Mouse (Mus musculus): ENCODE measurements at regions not wholly inside any gene's neighbourhood (a gene's known extent, or its start where the extent isn't known, plus 50 kb on each side); places are given as distances from the start of the nearest gene placed in this dataset.

DNA sequence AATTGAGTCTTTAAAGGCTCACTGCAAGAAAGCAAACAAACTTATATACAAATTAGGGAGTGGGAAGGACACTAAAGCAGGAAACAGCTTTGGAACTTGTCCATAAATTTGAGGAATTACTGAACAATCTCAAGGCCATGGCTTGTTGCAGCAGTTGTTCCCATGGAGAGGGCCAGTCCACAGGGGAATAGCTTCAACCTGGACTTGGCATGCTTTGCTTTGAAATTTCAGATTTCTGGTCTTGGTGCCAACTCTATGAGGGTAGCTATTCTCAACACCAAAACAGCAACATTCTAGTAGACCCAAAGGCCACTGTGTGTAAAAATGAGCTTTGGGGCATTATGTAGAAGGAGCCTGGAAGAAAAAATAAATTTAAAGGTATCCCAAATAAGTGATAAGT lies 442.0 kb downstream of the Nr2f2 start:
- no peak for TF ChIP-seq GATA4 (IDR thresholded peaks at IDR 0.05; ENCODE audit: insufficient replicate concordance, low read length)

DNA sequence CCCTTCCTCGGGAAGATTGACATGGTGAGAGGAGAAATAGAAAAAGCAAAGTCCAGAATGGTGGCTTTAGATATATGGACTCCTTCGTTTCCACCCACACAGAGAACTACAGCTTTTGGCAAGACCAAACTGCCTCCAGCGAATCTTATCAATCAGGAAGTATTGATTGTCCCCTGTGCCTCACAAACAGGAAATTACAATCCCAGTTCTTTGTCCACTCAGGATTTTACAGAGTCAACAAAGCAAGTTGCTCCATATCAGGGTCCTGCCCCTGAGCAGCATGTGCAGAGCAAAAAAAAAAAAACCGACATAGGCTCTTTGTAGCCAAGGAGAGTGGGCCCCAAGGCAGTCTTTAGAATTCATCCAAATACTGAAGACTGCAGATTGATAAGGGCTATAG lies 454.8 kb downstream of the Nr2f2 start:
- peak; percentile 92 for TF ChIP-seq GATA4 (IDR thresholded peaks at IDR 0.05; ENCODE audit: insufficient replicate concordance, low read length)

DNA sequence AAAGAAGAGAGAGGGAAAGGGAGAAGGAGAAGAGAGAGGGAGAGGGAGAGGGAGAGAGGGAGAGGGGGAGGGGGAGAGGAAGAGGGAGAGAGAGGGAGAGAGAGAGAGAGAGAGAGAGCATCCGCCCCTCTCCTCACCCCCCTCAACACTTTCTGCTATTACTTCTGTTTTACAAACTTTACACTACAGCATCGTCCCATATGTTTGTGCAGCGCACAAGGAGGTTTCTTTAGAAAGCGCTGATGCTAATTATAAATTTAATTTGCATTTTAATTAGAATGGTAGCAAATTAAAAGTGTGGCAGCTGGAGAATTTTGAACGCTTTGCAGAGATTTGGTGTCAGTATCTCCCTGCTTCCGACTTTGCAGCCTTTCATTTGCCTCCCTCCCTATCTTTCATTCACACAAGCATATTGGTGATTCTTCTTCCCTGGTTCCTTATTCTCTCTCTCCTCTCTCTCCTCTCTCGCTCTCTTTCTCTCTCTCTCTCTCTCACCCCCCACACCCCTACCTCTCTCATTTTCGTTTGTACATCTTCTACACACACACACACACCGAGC lies 476.0 kb downstream of the Nr2f2 start:
- TF ChIP-seq GATA4 (IDR thresholded peaks at IDR 0.05; ENCODE audit: insufficient replicate concordance, low read length): no peak

DNA sequence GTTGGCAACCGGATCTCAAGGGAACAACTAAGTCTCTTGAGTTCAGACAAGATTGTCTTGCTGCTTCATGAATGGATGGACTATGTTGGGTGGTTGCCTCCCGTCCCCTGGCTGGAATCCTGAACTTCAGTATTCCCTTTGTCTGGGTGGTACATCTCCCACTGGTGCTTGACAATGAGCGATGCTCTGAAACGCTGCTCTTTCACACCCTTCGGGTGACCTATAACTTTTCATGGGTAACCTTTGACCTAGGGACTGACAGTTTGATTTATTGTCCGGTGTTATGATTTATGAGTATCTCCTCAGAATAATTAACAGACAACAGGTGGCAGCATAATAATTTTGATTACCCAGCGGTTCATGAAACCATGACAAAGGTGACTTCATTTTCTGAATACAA lies 478.3 kb downstream of the Nr2f2 start:
- no peak for TF ChIP-seq GATA4 (IDR thresholded peaks at IDR 0.05; ENCODE audit: insufficient replicate concordance, low read length)

DNA sequence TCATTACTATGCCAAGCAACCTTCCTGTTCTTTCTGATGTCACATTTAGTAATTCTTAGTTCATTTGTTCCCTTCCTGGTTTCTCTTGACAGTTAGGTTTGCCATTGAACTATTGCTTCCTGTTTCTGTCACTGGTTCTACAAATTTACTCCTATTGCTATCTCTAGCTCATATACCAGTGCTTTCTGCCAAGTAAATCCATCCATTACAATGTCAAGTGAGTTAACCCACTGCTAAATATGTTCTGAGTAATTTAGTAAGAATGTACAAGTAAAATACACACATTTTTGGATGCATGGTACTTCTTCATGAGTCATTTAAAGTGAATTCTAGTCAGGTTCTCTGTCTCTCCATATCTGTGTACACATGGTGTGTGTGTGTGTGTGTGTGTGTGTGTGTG lies 489.5 kb downstream of the Nr2f2 start:
- no peak for TF ChIP-seq GATA4 (IDR thresholded peaks at IDR 0.05; ENCODE audit: insufficient replicate concordance, low read length)

DNA sequence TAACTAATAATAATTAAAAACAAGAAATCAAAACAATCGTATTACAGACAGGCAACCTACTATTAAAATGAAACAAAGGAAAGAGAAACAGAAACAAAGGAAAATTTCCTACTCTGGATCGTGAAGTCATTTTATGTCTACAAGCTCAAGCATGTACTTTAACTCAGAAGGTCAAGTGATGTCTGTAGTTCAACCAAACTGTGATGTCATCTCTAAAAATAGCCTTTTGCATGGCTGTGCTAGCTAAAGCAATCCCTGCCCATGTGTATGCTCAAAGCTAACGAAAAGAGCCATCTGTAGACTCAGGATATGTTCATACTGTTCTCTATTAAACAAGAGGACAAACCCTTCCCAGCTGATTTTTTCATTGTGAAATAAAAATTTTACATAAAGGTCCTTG lies 500.7 kb downstream of the Nr2f2 start:
- no peak for TF ChIP-seq GATA4 (IDR thresholded peaks at IDR 0.05; ENCODE audit: insufficient replicate concordance, low read length)

DNA sequence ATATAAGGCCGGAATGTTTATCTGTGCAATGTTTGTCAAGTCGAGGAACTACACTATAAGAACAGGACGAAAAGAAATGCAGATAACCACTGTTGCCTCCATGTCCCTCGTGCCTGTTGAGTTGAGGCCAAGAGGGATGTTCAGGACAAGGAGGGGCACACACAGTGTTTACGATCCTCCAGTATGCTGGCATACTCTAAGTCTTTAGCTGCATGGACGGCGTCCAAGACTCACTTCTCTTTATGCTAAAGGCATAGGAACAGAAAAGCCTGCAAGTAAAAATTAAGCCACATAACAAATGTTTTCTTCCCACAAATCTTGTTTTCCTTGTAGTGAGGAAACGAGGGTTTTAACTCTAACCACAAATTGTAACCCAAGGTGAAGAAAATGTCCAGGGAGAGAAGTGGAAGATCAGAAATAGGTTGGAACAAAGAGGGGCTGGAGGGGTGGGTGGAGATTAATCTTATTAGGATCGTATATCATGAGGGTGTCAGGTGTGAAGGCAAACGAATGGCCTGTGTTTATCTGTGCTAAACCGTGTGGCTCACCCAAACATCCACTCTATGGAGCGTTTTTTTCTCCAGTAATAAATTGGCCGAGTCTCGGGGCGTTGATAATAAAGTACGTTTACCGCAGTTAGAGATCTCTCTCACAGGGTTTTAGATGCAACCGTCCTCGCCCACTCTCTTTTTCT lies 521.8 kb downstream of the Nr2f2 start:
- no peak for TF ChIP-seq GATA4 (IDR thresholded peaks at IDR 0.05; ENCODE audit: insufficient replicate concordance, low read length)

DNA sequence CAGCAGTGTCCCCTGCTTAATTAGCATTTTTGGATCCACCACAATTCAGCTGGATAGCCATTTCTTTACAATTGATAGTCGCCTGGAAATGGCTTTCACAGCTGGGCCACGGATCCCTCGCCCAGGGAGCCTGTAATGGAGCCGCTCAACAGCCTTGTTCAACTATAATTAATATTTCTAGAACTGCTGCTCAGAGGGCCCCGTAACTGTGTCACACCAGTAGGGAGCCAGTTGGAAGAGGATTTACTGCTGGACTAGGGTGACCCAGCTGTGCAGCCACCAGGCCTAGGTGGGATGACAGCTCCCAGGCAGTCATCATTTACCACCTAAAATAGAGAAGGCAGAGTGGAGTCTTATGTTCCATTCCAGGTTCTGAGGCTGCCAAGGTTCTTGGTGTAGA lies 529.2 kb downstream of the Nr2f2 start:
- no peak for TF ChIP-seq GATA4 (IDR thresholded peaks at IDR 0.05; ENCODE audit: insufficient replicate concordance, low read length)

DNA sequence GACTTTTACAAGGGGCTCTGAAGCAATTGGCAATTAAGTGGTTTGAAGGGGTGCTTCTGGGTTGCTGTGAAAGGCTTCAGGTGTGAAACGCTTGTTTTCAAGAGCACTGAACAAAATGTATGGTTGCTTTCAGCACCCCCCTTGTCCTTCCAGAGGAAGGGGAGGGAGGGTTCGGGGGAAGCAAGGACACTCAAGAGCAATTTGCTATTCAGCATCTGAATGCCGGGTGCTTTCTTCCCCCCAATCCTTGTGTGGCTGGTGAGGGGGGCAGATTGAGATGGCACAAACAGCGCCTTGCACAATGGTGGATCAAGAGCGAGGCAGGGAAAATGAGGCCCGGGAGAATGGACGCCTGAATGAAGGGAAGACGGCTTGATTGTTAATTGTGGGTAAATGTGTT lies 539.3 kb downstream of the Nr2f2 start:
- no peak for TF ChIP-seq GATA4 (IDR thresholded peaks at IDR 0.05; ENCODE audit: insufficient replicate concordance, low read length)

DNA sequence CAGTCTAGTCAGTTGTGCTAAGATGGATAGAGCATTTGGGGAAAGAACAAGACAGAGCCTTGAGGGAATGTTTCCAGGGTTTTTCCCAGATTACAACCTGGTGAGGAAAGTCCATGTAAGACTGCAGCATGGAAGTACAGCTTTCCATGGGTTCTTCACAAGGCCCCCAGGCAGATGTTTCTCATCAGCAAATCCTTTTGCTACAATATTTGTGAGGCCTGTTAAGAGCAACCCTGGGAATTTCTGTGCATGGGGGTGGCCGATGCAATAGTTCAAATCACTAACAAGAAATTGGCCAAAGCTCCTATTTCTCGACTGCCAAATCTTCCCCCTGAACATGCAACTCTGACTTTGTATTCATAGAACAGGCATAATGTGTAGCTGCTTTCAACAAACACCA lies 546.0 kb downstream of the Nr2f2 start:
- TF ChIP-seq GATA4 (IDR thresholded peaks at IDR 0.05; ENCODE audit: insufficient replicate concordance, low read length): no peak

DNA sequence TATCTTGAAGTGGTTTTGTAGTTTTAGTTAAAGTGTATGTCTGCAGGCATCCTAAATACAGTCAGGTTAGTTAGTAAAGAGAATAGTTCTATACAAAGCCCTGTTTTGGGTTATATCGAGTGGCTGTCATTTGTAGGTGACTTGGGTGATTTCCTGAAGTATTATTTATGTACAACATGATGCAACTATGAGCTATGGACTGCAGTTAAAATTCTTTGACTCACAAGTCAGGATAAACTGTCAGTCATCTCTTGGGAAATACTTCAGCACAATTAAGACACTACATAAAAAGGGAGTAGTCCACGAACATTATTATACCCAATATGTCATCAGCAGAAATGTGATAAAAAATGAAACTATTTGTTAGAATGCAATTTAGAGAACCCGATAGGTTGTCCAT lies 554.2 kb downstream of the Nr2f2 start:
- no peak for TF ChIP-seq GATA4 (IDR thresholded peaks at IDR 0.05; ENCODE audit: insufficient replicate concordance, low read length)

DNA sequence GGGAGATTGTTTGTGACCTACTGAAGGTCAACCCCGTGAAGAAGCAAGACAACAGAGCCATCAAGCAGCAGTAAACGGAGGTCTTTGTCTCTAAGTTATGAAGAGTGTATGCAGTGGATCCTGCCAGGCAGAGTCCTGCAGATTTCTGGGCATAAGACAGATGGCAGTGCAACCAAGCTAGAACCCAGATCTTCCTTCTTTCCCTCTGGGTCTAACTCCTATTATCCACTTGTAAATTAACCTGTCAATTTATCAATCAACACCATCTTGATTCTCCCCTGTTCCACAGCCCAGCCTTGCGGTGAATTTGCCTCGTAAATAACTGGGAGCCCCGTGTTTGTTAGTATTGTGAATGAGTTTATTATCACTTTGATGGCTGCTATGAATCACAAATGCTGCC lies 555.7 kb downstream of the Nr2f2 start:
- no peak for TF ChIP-seq GATA4 (IDR thresholded peaks at IDR 0.05; ENCODE audit: insufficient replicate concordance, low read length)

DNA sequence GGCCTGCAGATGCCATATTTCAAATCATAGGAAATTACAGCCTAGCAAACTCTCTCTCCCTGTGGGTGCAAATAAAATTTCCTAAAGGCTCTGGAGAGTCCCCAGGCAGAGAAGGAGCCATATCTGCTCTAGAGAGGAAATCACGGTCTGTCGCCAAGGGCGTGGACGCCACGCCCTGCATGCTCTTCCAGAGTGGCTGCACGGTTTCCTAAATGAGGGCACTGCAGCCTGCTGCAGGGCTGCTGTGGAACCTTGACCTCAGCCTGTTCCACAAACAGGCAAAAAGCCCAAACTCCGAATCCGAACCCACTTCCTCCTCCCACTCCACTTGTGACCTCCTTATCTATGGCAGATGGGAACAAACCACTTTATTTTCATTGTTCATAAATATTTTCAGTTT lies 559.3 kb downstream of the Nr2f2 start:
- peak; percentile 89 for TF ChIP-seq GATA4 (IDR thresholded peaks at IDR 0.05; ENCODE audit: insufficient replicate concordance, low read length)

DNA sequence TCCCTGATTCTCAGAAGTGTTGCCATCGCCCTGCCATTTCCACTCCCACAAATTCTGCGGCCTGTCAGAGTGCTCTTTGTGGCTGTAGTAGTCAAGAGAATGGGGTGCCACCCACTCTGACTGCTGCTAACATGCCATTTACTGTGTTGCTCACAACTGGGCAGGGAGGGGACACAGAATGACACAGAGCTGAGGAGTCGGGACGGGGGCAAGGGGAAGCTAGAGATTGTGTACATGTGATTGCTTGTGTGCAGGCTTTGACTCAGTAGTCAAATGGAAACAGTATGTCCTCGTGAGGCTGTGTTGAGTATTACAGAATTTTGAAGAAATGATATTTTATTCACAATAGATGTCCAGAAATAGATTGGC lies 595.6 kb downstream of the Nr2f2 start:
- TF ChIP-seq GATA4 (IDR thresholded peaks at IDR 0.05; ENCODE audit: insufficient replicate concordance, low read length): no peak

DNA sequence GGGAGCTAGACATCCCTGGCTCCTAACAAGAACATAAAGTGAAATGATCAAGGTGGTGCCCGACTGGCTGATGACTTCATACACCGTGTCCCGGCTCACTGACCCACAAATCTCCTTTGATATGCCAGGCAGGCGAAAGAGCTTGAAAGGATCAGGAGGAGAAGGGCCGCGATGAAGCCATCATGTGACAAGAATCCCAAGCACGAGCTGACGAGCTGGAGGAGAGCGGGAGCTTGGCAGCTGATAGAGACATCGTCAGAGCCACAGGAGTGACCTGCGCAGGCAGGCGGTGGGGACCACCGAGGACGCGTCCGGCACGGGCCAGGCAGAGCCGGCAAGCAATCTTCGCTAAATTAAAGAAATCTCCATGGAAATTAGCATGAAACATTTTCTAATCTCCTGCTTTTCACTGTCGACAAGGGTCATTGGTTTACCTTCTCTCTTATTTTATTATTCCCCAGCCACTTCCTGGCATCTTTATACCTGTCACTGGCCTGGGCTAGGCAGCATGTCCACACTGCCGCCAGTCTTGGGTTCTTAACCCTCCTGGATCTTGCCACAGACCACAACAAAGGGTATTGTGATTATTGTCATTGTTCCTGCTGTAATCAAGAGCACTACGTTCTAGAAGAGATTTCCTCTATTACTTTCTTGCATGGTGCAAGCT lies 596.1 kb downstream of the Nr2f2 start:
- no peak for TF ChIP-seq GATA4 (IDR thresholded peaks at IDR 0.05; ENCODE audit: insufficient replicate concordance, low read length)

DNA sequence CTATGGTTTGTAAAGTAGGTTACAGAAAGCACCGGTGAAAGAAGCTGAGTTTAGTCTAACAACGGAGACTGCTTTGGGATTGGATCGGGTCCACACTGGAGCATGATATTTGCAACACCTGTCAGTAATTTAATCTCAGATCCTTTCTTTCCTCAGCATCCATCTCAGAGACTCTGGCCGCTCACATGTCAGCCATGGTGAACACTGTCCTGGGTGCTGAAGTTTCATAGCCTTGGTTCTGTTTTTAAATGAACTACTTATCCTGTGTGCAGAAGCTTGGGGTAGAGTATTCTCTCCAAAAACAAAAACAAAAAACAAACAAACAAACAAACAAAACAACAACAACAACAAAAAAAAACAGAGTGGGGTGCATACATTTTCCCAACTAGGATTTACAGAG lies 600.1 kb downstream of the Nr2f2 start:
- no peak for TF ChIP-seq GATA4 (IDR thresholded peaks at IDR 0.05; ENCODE audit: insufficient replicate concordance, low read length)

DNA sequence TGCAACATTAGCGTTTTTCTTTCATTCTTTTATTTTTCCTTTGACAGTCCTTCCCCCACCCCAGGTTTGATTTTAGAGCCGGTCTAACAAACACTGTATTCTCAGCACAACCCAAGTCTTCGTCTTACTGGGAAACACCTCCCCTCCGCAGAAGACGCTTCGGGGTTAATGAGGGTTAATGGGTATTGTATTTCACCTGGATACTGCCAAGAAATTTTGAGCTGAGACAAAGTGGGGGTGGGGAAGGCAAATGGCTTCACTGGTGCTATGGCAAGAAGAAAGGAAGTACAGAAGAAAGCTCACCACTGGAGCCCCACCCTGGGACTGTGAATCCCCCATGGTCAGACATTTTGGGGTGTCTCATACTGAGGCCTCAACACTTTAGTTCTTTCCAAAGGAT lies 626.0 kb downstream of the Nr2f2 start:
- TF ChIP-seq GATA4 (IDR thresholded peaks at IDR 0.05; ENCODE audit: insufficient replicate concordance, low read length): no peak

All from liver, adult (tissue).